Mouse (Mus musculus) neural tube, embryonic 15.5 days (tissue): ENCODE data around the gene Mfsd4a. TPM values are rescaled to one million over a fixed set of nuclear protein-coding genes. Genes with fewer than 3 reads are reported as not detected.

Experiments used
- ATAC-seq: fragments of 200-750 bp; cut with Nextera tagmentation; 2 replicates; pipeline ENCODE4 v1.8.0; 2017; ENCODE audit warnings: mild to moderate bottlenecking, moderate TSS enrichment, moderate library complexity; ENCODE audit not compliant: low FRiP score
- H3K27ac ChIP-seq: fragments of 300-500 bp; sonication (generic); replicated peaks from 2 replicates; pipeline ENCODE4 v1.5.1; 2015; ENCODE audit warnings: mild to moderate bottlenecking, inconsistent platforms
- H3K27me3 ChIP-seq: fragments of 300-500 bp; sonication (generic); replicated peaks from 2 replicates; pipeline ENCODE4 v1.6.1; 2015; ENCODE audit warnings: inconsistent platforms
- H3K36me3 ChIP-seq: fragments of 300-500 bp; sonication (generic); 2 replicates; pipeline ENCODE4 v1.6.1; 2015; ENCODE audit warnings: inconsistent platforms
- H3K4me1 ChIP-seq: fragments of 300-500 bp; sonication (generic); 2 replicates; pipeline ENCODE4 v1.6.1; 2015; ENCODE audit warnings: inconsistent platforms
- H3K4me2 ChIP-seq: fragments of 300-500 bp; sonication (generic); 2 replicates; pipeline ENCODE4 v1.6.1; 2015; ENCODE audit warnings: inconsistent platforms, mild to moderate bottlenecking, moderate library complexity
- H3K4me3 ChIP-seq: fragments of 300-500 bp; sonication (generic); replicated peaks from 2 replicates; pipeline ENCODE4 v1.5.1; 2015; ENCODE audit warnings: mild to moderate bottlenecking, inconsistent platforms
- H3K9ac ChIP-seq: fragments of 300-500 bp; sonication (generic); replicated peaks from 2 replicates; pipeline ENCODE4 v1.6.1; 2015; ENCODE audit warnings: mild to moderate bottlenecking, inconsistent platforms
- H3K9me3 ChIP-seq: fragments of 300-500 bp; sonication (generic); replicated peaks from 2 replicates; pipeline ENCODE4 v1.6.1; 2016; ENCODE audit warnings: inconsistent platforms
- WGBS: fragments of 180-500 bp; shearing (Covaris S2); methylation state at CpG from one replicate; pipeline ENCODE4 v1.1.7; 2015; ENCODE audit warnings: mixed read lengths; 5-methylcytosine and 5-hydroxymethylcytosine counted together
- polyA plus RNA-seq: library from polyadenylated mRNA; unstranded; fragments of >200 nt; fragmentation: Nextera tagmentation; extraction: Ambion mirVana; gene quantifications from 2 replicates; pipeline ENCODE4 v1.2.1, GENCODE M21; 2015

Mfsd4a gene
- polyA plus RNA-seq, 1 experiment from 2014 or later, result 7.8 TPM

- Histone ChIP-seq H3K4me3 (no peak overlapping the region), H3K4me1 (no peaks in the 10 kb centered on the region), H3K9me3 (no peaks in the 10 kb centered on the region), H3K27me3 (no peaks in the 10 kb centered on the region), H3K27ac (no peak overlapping the region), H3K4me2 (no peak overlapping the region), H3K36me3 (no peaks in the 10 kb centered on the region), H3K9ac (no peak overlapping the region)
- 28% methylated on average over 2 of the region's 2 CpGs for WGBS
- no peak for ATAC-seq
Measured at GRCm38 (mm10) chr1:131980471-131980870, 87.4 kb downstream of the Mfsd4a start.

GRCm38 (mm10) chr1:131976886-131977285, 91.0 kb downstream of the Mfsd4a start:
- Histone ChIP-seq H3K36me3 (no peaks in the 10 kb centered on the region), H3K9ac (no peak overlapping the region), H3K4me1 (peaks cover 8% of the 10 kb centered on the region), H3K27me3 (no peaks in the 10 kb centered on the region), H3K4me2 (no peak overlapping the region), H3K27ac (no peak overlapping the region), H3K9me3 (no peaks in the 10 kb centered on the region), H3K4me3 (no peak overlapping the region)
- ATAC-seq, result no peak
- WGBS, result 96% methylated on average over 5 of the region's 5 CpGs

- Histone ChIP-seq H3K36me3 (no peaks in the 10 kb centered on the region), H3K4me2 (no peak overlapping the region), H3K4me3 (no peak overlapping the region), H3K9ac (no peak overlapping the region), H3K27ac (no peak overlapping the region), H3K9me3 (no peaks in the 10 kb centered on the region), H3K4me1 (peaks cover 21% of the 10 kb centered on the region), H3K27me3 (no peaks in the 10 kb centered on the region; the same call in 1 of the 2 replicates)
- no peak for ATAC-seq
- WGBS, result 80% methylated on average over 6 of the region's 6 CpGs
Measured at GRCm38 (mm10) chr1:131973991-131974390, 93.9 kb downstream of the Mfsd4a start.

Other genes with a start within 250 kb of the Mfsd4a start
- gene Slc41a1, start 240.6 kb downstream of the Mfsd4a start, polyA plus RNA-seq, result 15.0 and 16.1 TPM in 2 replicates
- 7.2 and 10.5 TPM in 2 replicates for gene Rab29, start 200.8 kb downstream of the Mfsd4a start, polyA plus RNA-seq
- gene Nucks1, start 157.5 kb downstream of the Mfsd4a start, polyA plus RNA-seq, result 44.3 and 52.4 TPM in 2 replicates
- gene Slc45a3, start 105.1 kb downstream of the Mfsd4a start, polyA plus RNA-seq, result 2.0 and 3.0 TPM in 2 replicates
- gene Elk4, start 60.5 kb downstream of the Mfsd4a start, polyA plus RNA-seq, result 8.0 and 15.4 TPM in 2 replicates
- gene Cdk18, start 71.6 kb upstream of the Mfsd4a start, polyA plus RNA-seq, result 0.68 and 1.6 TPM in 2 replicates
- 16.9 and 17.6 TPM in 2 replicates for gene Lemd1, start 123.4 kb upstream of the Mfsd4a start, polyA plus RNA-seq
- 1.4 and 1.6 TPM in 2 replicates for gene AC124108.1, start 123.4 kb upstream of the Mfsd4a start, polyA plus RNA-seq
- gene Gm10188, start 161.7 kb upstream of the Mfsd4a start, polyA plus RNA-seq, result 0.50 and 0.59 TPM in 2 replicates
- 7.5 TPM in 2 replicates for gene Klhdc8a, start 230.6 kb upstream of the Mfsd4a start, polyA plus RNA-seq
- gene Nuak2, start 248.1 kb upstream of the Mfsd4a start, polyA plus RNA-seq, result 6.6 and 7.1 TPM in 2 replicates